ENCODE assay signal across 29 mouse cellular contexts in genomic region chr12:44304869-44305268, GRCm38 (mm10). TPM values are rescaled to one million over a fixed set of nuclear protein-coding genes. Genes with fewer than 3 reads are reported as not detected.
DNase-seq lines count a peak whose midpoint lies in the region; ATAC-seq and TF ChIP-seq lines count a peak whose summit lies in the region.
"Had no signal": no experiment of that assay in that cellular context is flagged by ENCODE, and none has a peak within 500 bp of the region (broad histone marks: within the 10 kb centered on the region; RNA-seq: fewer than 3 reads in every experiment).

No protein-coding gene starts in this region.

- DNase-seq in hindbrain, postnatal 0 days (ENCODE audit: low spot score) = peak; percentile 7
- peak; percentile 13 for DNase-seq in kidney, postnatal 10 days
- no peak for DNase-seq in kidney, adult 9 months
- DNase-seq in lung, postnatal 0 days (ENCODE audit: low spot score) = peak; percentile 77
- DNase-seq in lung, postnatal 25 days (ENCODE audit: low spot score) = no peak
- DNase-seq in retina, postnatal 1 day = peak; percentile 36
- no peak for DNase-seq in forebrain, embryonic 14.5 days (ENCODE audit: low spot score)
- DNase-seq: adrenal gland, adult 8-10 months; cerebellum, adult 8-10 months; cerebellum, postnatal 25 days; gastrocnemius, postnatal 14 days; heart, postnatal 14 days; thymus, adult 2 months; thymus, postnatal 36 days had no signal

- no peak overlapping the region for H3K27ac ChIP-seq in hindbrain, postnatal 0 days
- no peak overlapping the region for H3K27ac ChIP-seq in hindbrain, embryonic 16.5 days (ENCODE audit: low read depth, low read length)
- no peak overlapping the region for H3K27ac ChIP-seq in lung, postnatal 0 days (ENCODE audit: low read length)
- H3K27ac ChIP-seq in forebrain, embryonic 14.5 days (ENCODE audit: low read depth, low read length) = no peak overlapping the region
- H3K27ac ChIP-seq: embryonic facial prominence, embryonic 10.5 days; embryonic facial prominence, embryonic 15.5 days; forebrain, embryonic 12.5 days; hindbrain, embryonic 10.5 days; hindbrain, embryonic 15.5 days; intestine, embryonic 15.5 days; limb, embryonic 12.5 days; liver, embryonic 15.5 days; midbrain, embryonic 10.5 days; neural tube, embryonic 12.5 days had no signal

- peaks cover 6% of the 10 kb centered on the region; the same call in 1 of the 2 replicates for H3K36me3 ChIP-seq in hindbrain, postnatal 0 days (ENCODE audit: insufficient read depth, low read length)
- H3K36me3 ChIP-seq in hindbrain, embryonic 16.5 days (ENCODE audit: control insufficient read depth, insufficient read depth, low read length) = peaks cover 15% of the 10 kb centered on the region
- peaks cover 12% of the 10 kb centered on the region for H3K36me3 ChIP-seq in lung, postnatal 0 days (ENCODE audit: insufficient read depth, low read length)
- peaks cover 35% of the 10 kb centered on the region for H3K36me3 ChIP-seq in forebrain, embryonic 14.5 days (ENCODE audit: control insufficient read depth, insufficient read depth, low read length)
- H3K36me3 ChIP-seq: intestine, embryonic 15.5 days had no signal

- ATAC-seq in hindbrain, postnatal 0 days = no peak
- ATAC-seq in hindbrain, embryonic 16.5 days = no peak
- peak; percentile 80 for ATAC-seq in lung, postnatal 0 days
- no peak for ATAC-seq in forebrain, embryonic 14.5 days
- ATAC-seq: intestine, embryonic 15.5 days; midbrain, embryonic 16.5 days had no signal

- H3K9me3 ChIP-seq in hindbrain, postnatal 0 days (ENCODE audit: low read length) = no peaks in the 10 kb centered on the region
- H3K9me3 ChIP-seq in hindbrain, embryonic 16.5 days (ENCODE audit: control insufficient read depth, low read length) = no peaks in the 10 kb centered on the region
- no peaks in the 10 kb centered on the region for H3K9me3 ChIP-seq in lung, postnatal 0 days (ENCODE audit: low read length)
- no peaks in the 10 kb centered on the region for H3K9me3 ChIP-seq in forebrain, embryonic 14.5 days (replicated peaks; ENCODE audit: control insufficient read depth, low read length)
- H3K9me3 ChIP-seq: embryonic facial prominence, embryonic 10.5 days; embryonic facial prominence, embryonic 15.5 days; forebrain, embryonic 12.5 days; hindbrain, embryonic 10.5 days; hindbrain, embryonic 15.5 days; intestine, embryonic 15.5 days; limb, embryonic 12.5 days; liver, embryonic 15.5 days; midbrain, embryonic 10.5 days; neural tube, embryonic 12.5 days had no signal

- no peak overlapping the region for H3K9ac ChIP-seq in hindbrain, postnatal 0 days (replicated peaks; ENCODE audit: low read length)
- no peak overlapping the region for H3K9ac ChIP-seq in hindbrain, embryonic 16.5 days (ENCODE audit: low read depth, low read length)
- H3K9ac ChIP-seq in lung, postnatal 0 days (replicated peaks; ENCODE audit: low read depth) = no peak overlapping the region
- H3K9ac ChIP-seq in forebrain, embryonic 14.5 days (ENCODE audit: low read length) = no peak overlapping the region
- H3K9ac ChIP-seq: embryonic facial prominence, embryonic 15.5 days; forebrain, embryonic 12.5 days; hindbrain, embryonic 15.5 days; intestine, embryonic 15.5 days; limb, embryonic 12.5 days; liver, embryonic 15.5 days; neural tube, embryonic 12.5 days had no signal

- WGBS in hindbrain, postnatal 0 days = 68% methylated on average over 5 of the region's 5 CpGs
- WGBS in hindbrain, embryonic 16.5 days = 68% methylated on average over 5 of the region's 5 CpGs
- WGBS in lung, postnatal 0 days = 54% methylated on average over 5 of the region's 5 CpGs
- WGBS in forebrain, embryonic 14.5 days = 65% methylated on average over 5 of the region's 5 CpGs

- no peak for TF ChIP-seq EP300 in lung, postnatal 0 days (IDR thresholded peaks at IDR 0.05)

- no peaks in the 10 kb centered on the region for H3K27me3 ChIP-seq in hindbrain, postnatal 0 days (ENCODE audit: insufficient read depth, low read length)
- no peaks in the 10 kb centered on the region for H3K27me3 ChIP-seq in hindbrain, embryonic 16.5 days (replicated peaks; ENCODE audit: control insufficient read depth, insufficient read depth, low read length)
- no peaks in the 10 kb centered on the region for H3K27me3 ChIP-seq in lung, postnatal 0 days (replicated peaks; ENCODE audit: insufficient read depth, low read length)
- no peaks in the 10 kb centered on the region for H3K27me3 ChIP-seq in forebrain, embryonic 14.5 days (replicated peaks; ENCODE audit: control insufficient read depth, insufficient read depth, low read length)
- H3K27me3 ChIP-seq: CH12.LX; embryonic facial prominence, embryonic 15.5 days; forebrain, embryonic 12.5 days; hindbrain, embryonic 15.5 days; intestine, embryonic 15.5 days; limb, embryonic 12.5 days; liver, embryonic 15.5 days; neural tube, embryonic 12.5 days had no signal

- H3K4me2 ChIP-seq in hindbrain, postnatal 0 days (ENCODE audit: low read depth, low read length) = no peak overlapping the region
- no peak overlapping the region for H3K4me2 ChIP-seq in hindbrain, embryonic 16.5 days (ENCODE audit: low read length)
- H3K4me2 ChIP-seq in lung, postnatal 0 days (replicated peaks; ENCODE audit: low read depth, low read length) = no peak overlapping the region
- H3K4me2 ChIP-seq in forebrain, embryonic 14.5 days (ENCODE audit: low read length) = no peak overlapping the region
- H3K4me2 ChIP-seq: embryonic facial prominence, embryonic 15.5 days; forebrain, embryonic 12.5 days; hindbrain, embryonic 15.5 days; intestine, embryonic 15.5 days; limb, embryonic 12.5 days; liver, embryonic 15.5 days; neural tube, embryonic 12.5 days had no signal

- no peak for TF ChIP-seq CTCF in hindbrain, postnatal 0 days (IDR thresholded peaks at IDR 0.05; ENCODE audit: low read depth)
- no peak for TF ChIP-seq CTCF in lung, postnatal 0 days (IDR thresholded peaks at IDR 0.05)

- H3K4me3 ChIP-seq in hindbrain, postnatal 0 days (ENCODE audit: low read length) = no peak overlapping the region
- H3K4me3 ChIP-seq in hindbrain, embryonic 16.5 days (ENCODE audit: low read length) = no peak overlapping the region
- no peak overlapping the region for H3K4me3 ChIP-seq in lung, postnatal 0 days (ENCODE audit: low read depth, low read length)
- H3K4me3 ChIP-seq in forebrain, embryonic 14.5 days (ENCODE audit: low read depth, low read length) = no peak overlapping the region
- H3K4me3 ChIP-seq: embryonic facial prominence, embryonic 10.5 days; embryonic facial prominence, embryonic 15.5 days; forebrain, embryonic 12.5 days; hindbrain, embryonic 10.5 days; hindbrain, embryonic 15.5 days; intestine, embryonic 15.5 days; limb, embryonic 12.5 days; liver, embryonic 15.5 days; midbrain, embryonic 10.5 days; myocyte; neural tube, embryonic 12.5 days had no signal

- no peaks in the 10 kb centered on the region for H3K4me1 ChIP-seq in hindbrain, postnatal 0 days (ENCODE audit: insufficient read depth, low read length)
- no peaks in the 10 kb centered on the region for H3K4me1 ChIP-seq in hindbrain, embryonic 16.5 days (ENCODE audit: control insufficient read depth, insufficient read depth, low read depth, low read length)
- no peaks in the 10 kb centered on the region for H3K4me1 ChIP-seq in lung, postnatal 0 days (ENCODE audit: insufficient read depth, low read depth, low read length)
- H3K4me1 ChIP-seq in forebrain, embryonic 14.5 days (ENCODE audit: control insufficient read depth, insufficient read depth, low read length) = no peaks in the 10 kb centered on the region
- H3K4me1 ChIP-seq: embryonic facial prominence, embryonic 10.5 days; embryonic facial prominence, embryonic 15.5 days; forebrain, embryonic 12.5 days; hindbrain, embryonic 15.5 days; intestine, embryonic 15.5 days; limb, embryonic 12.5 days; liver, embryonic 15.5 days; neural tube, embryonic 12.5 days had no signal

RNA-seq across cellular contexts. Expression of gene Nrcam, which starts 23.8 kb away (rescaled TPM):
- total RNA-seq in hindbrain, postnatal 0 days (2014; rRNA removed) = 163 and 192 TPM in 2 replicates
- 113 and 117 TPM in 2 replicates for polyA plus RNA-seq in hindbrain, postnatal 0 days (2015; fragmentation: Nextera tagmentation; extraction: Ambion mirVana)
- polyA plus RNA-seq in hindbrain, embryonic 16.5 days (2015; fragmentation: Nextera tagmentation; extraction: Ambion mirVana) = 125 and 142 TPM in 2 replicates
- polyA plus RNA-seq in lung, postnatal 0 days (2015; fragmentation: Nextera tagmentation; extraction: Ambion mirVana) = 10.3 and 12.8 TPM in 2 replicates
- polyA plus RNA-seq in forebrain, embryonic 14.5 days (2014; fragmentation: Nextera tagmentation; extraction: Ambion mirVana) = 87.6 and 113 TPM in 2 replicates
- total RNA-seq: liver, adult 2 months had no signal
- polyA plus RNA-seq: liver, adult 2 months had no signal

Comparison
In these comparisons a context has a peak if more than half of its experiments do, and no peak if none do; other contexts are left out.
1. DNase-seq: peak in hindbrain, postnatal 0 days (single experiment), kidney, postnatal 10 days (single experiment), lung, postnatal 0 days (single experiment) and retina, postnatal 1 day (single experiment); none in kidney, adult 9 months (single experiment), lung, postnatal 25 days (single experiment) and forebrain, embryonic 14.5 days (single experiment).